Mouse (Mus musculus): Measurements from ENCODE around the gene Slc12a7. TPM values are rescaled to one million over a fixed set of nuclear protein-coding genes. Genes with fewer than 3 reads are reported as not detected.

Slc12a7 gene
- polyA plus RNA-seq (2015; fragmentation: Nextera tagmentation; extraction: Ambion mirVana): 4.8 and 5.1 TPM in 2 replicates

DNA sequence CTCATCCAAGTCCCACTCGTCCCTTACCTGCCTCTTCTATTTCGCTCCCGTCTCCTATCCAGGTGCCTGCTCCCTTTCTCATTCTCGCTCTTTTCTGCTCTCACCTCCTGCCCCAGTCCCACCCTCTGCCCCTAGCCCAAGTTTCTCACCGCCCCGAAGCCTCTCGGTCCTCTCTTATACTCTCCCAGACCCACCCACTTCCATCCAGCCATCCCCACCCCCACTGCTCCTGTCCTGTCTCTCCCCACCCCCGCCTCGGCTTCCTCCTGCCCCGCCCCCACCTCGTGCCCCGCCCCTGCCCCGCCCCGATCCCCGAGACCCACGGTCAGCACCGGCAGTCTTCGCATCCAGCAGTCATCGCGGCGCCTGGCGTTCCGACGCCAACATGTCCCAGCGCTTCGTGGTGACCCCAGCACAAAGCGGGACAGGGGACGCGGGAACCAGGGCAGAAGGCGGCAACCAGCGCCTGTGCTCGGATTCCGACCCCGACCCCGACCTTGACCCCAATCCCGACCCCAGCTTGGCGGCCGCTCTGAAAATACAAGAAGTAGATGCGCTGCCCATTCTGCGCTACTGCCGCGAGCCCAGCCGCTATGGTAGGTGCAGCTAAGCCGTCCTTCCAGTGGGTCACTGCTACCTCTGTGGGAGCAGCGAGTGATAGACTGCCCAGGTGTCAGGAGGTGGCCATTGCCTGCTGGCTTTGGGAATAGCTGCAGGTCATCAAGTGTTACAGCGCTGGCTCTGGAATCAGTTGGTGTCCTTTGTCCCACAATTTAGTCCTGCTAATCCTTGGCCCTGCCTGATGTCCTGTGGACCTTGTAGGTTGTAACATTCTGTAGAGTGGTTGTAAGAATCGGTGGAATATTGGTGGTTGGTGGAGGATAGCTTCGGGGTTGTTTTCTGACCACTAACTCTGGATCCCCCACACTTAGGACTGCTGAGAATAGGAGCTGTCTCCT lies at the start of gene Slc12a7:
TSS of gene Slc12a7 (plus strand) at position 353 of the 959 bp plus-strand sequence.

GRCm38 (mm10) chr13:73704694-73705325 lies 28.1 kb upstream of the Slc12a7 start, which contains the start of gene Slc6a19:
Gene Slc6a19 (minus strand): TSS chr13:73704865.

GRCm38 (mm10) chr13:73847465-73847836 lies 114.6 kb downstream of the Slc12a7 start, which contains the start of gene Nkd2:
Gene Nkd2 (minus strand): TSS chr13:73847631.

Other genes with a start within 250 kb of the Slc12a7 start
- gene Slc6a3, start 196.3 kb upstream of the Slc12a7 start, polyA plus RNA-seq (2015; fragmentation: Nextera tagmentation; extraction: Ambion mirVana): not detected in 2 replicates
- 46.3 and 56.3 TPM in 2 replicates for gene Clptm1l, start 129.1 kb upstream of the Slc12a7 start, polyA plus RNA-seq (2015; fragmentation: Nextera tagmentation; extraction: Ambion mirVana)
- gene Tert, start 106.2 kb upstream of the Slc12a7 start, polyA plus RNA-seq (2015; fragmentation: Nextera tagmentation; extraction: Ambion mirVana): 0.13 and 0.23 TPM in 2 replicates
- gene Slc6a18, start 55.1 kb upstream of the Slc12a7 start, polyA plus RNA-seq (2015; fragmentation: Nextera tagmentation; extraction: Ambion mirVana): 0.18 and 1.2 TPM in 2 replicates
- gene Slc6a19, start 28.2 kb upstream of the Slc12a7 start, polyA plus RNA-seq (2015; fragmentation: Nextera tagmentation; extraction: Ambion mirVana): 0.06 and 0.19 TPM in 2 replicates
- gene Nkd2, start 114.5 kb downstream of the Slc12a7 start, polyA plus RNA-seq (2015; fragmentation: Nextera tagmentation; extraction: Ambion mirVana): 1.6 and 1.7 TPM in 2 replicates
- gene Trip13, start 204.7 kb downstream of the Slc12a7 start, polyA plus RNA-seq (2015; fragmentation: Nextera tagmentation; extraction: Ambion mirVana): 6.0 and 7.8 TPM in 2 replicates
- gene Brd9, start 204.7 kb downstream of the Slc12a7 start, polyA plus RNA-seq (2015; fragmentation: Nextera tagmentation; extraction: Ambion mirVana): 19.8 and 20.0 TPM in 2 replicates
- not detected in 2 replicates for gene Zdhhc11, start 230.8 kb downstream of the Slc12a7 start, polyA plus RNA-seq (2015; fragmentation: Nextera tagmentation; extraction: Ambion mirVana)